Mouse (Mus musculus): ENCODE measurements around the gene Akap11. TPM values are rescaled to one million over a fixed set of nuclear protein-coding genes. Genes with fewer than 3 reads are reported as not detected.

The Akap11 gene
- polyA plus RNA-seq, 1 experiment from 2014 or later: 19.1 TPM

GRCm38 (mm10) chr14:78510713-78511112, 25.9 kb downstream of the Akap11 start:
- Histone ChIP-seq H3K36me3 (ENCODE audit: control insufficient read depth, insufficient read depth, low read length) (peaks cover 38% of the 10 kb centered on the region), H3K4me1 (replicated peaks; ENCODE audit: control insufficient read depth, insufficient read depth, low read length) (no peaks in the 10 kb centered on the region), H3K4me3 (ENCODE audit: low read length) (no peak overlapping the region), H3K27ac (ENCODE audit: low read length) (no peak overlapping the region), H3K4me2 (ENCODE audit: low read depth, low read length) (no peak overlapping the region), H3K9me3 (ENCODE audit: control insufficient read depth, low read length) (no peaks in the 10 kb centered on the region), H3K27me3 (ENCODE audit: control insufficient read depth, insufficient read depth, low read depth, low read length) (no peaks in the 10 kb centered on the region), H3K9ac (ENCODE audit: low read length) (no peak overlapping the region)
- ATAC-seq (ENCODE audit: low read depth): no peak
- WGBS: 77% methylated on average over 9 of the region's 9 CpGs

GRCm38 (mm10) chr14:78509791-78510190, 26.8 kb downstream of the Akap11 start:
- H3K9me3 ChIP-seq (ENCODE audit: control insufficient read depth, low read length): no peaks in the 10 kb centered on the region
- no peaks in the 10 kb centered on the region for H3K27me3 ChIP-seq (ENCODE audit: control insufficient read depth, insufficient read depth, low read depth, low read length)
- no peak overlapping the region for H3K9ac ChIP-seq (ENCODE audit: low read length)
- H3K27ac ChIP-seq (ENCODE audit: low read length): no peak overlapping the region
- no peak for ATAC-seq (ENCODE audit: low read depth)
- H3K4me2 ChIP-seq (ENCODE audit: low read depth, low read length): no peak overlapping the region
- H3K4me3 ChIP-seq (ENCODE audit: low read length): no peak overlapping the region
- no peaks in the 10 kb centered on the region for H3K4me1 ChIP-seq (replicated peaks; ENCODE audit: control insufficient read depth, insufficient read depth, low read length)
- WGBS: 87% methylated on average over 6 of the region's 6 CpGs
- peaks cover 41% of the 10 kb centered on the region for H3K36me3 ChIP-seq (ENCODE audit: control insufficient read depth, insufficient read depth, low read length)

DNA sequence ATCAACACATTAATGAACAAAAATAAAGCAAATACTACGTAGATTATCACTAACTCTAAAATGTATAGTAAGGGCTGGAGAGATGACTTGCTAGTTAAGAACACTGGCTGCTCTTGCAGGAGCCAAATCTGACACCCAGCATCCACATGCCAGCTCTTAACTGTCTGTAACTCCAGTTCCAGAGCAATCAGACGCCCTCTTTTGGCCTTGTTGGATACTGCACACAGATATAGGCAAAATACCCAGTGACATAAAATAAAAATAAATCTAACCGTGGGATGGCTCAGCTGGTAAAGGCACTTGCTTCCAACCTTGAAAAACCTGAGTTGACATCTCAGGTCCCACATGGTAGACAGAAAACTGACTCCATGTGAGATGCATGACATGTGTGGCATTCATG, 36.0 kb downstream of the Akap11 start:
- Histone ChIP-seq H3K9ac (ENCODE audit: low read length) (no peak overlapping the region), H3K4me3 (ENCODE audit: low read length) (no peak overlapping the region), H3K4me1 (replicated peaks; ENCODE audit: control insufficient read depth, insufficient read depth, low read length) (no peaks in the 10 kb centered on the region), H3K4me2 (ENCODE audit: low read depth, low read length) (no peak overlapping the region), H3K36me3 (ENCODE audit: control insufficient read depth, insufficient read depth, low read length) (peaks cover 16% of the 10 kb centered on the region), H3K9me3 (ENCODE audit: control insufficient read depth, low read length) (no peaks in the 10 kb centered on the region), H3K27me3 (ENCODE audit: control insufficient read depth, insufficient read depth, low read depth, low read length) (no peaks in the 10 kb centered on the region), H3K27ac (ENCODE audit: low read length) (no peak overlapping the region)
- no peak for ATAC-seq (ENCODE audit: low read depth)
- 73% methylated on average over 3 of the region's 3 CpGs for WGBS

GRCm38 (mm10) chr14:78496691-78497090, 39.9 kb downstream of the Akap11 start:
- no peak overlapping the region for H3K27ac ChIP-seq (ENCODE audit: low read length)
- H3K4me1 ChIP-seq (replicated peaks; ENCODE audit: control insufficient read depth, insufficient read depth, low read length): no peaks in the 10 kb centered on the region
- no peaks in the 10 kb centered on the region for H3K27me3 ChIP-seq (ENCODE audit: control insufficient read depth, insufficient read depth, low read depth, low read length)
- H3K9me3 ChIP-seq (ENCODE audit: control insufficient read depth, low read length): no peaks in the 10 kb centered on the region
- H3K4me2 ChIP-seq (ENCODE audit: low read depth, low read length): no peak overlapping the region
- no peak overlapping the region for H3K9ac ChIP-seq (ENCODE audit: low read length)
- ATAC-seq (ENCODE audit: low read depth): no peak
- no peak overlapping the region for H3K4me3 ChIP-seq (ENCODE audit: low read length)
- WGBS: 87% methylated on average over 4 of the region's 4 CpGs
- H3K36me3 ChIP-seq (ENCODE audit: control insufficient read depth, insufficient read depth, low read length): peaks cover 14% of the 10 kb centered on the region

DNA sequence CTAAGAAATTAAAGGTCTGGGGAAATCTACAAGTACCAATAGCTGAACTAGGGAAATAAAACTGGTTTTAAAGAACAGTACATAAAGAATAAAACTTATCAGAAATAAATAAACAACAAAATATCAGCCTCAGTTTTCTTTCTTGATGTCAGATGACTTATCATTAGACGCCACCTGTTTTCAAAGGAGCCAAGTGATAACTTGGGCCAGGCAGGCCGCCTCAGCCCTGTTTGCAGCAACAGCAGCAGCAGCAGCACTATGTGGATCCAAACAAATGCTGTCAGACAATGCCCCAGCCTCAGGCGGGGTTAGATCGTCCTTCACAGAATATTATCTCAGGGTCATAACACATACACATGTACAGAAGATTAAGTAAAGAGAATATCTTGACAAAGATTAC, 41.4 kb downstream of the Akap11 start:
- H3K4me3 ChIP-seq (ENCODE audit: low read length): no peak overlapping the region
- H3K27me3 ChIP-seq (ENCODE audit: control insufficient read depth, insufficient read depth, low read depth, low read length): no peaks in the 10 kb centered on the region
- no peak overlapping the region for H3K27ac ChIP-seq (ENCODE audit: low read length)
- no peak for ATAC-seq (ENCODE audit: low read depth)
- H3K4me2 ChIP-seq (ENCODE audit: low read depth, low read length): no peak overlapping the region
- H3K9me3 ChIP-seq (ENCODE audit: control insufficient read depth, low read length): no peaks in the 10 kb centered on the region
- WGBS: 64% methylated on average over 4 of the region's 4 CpGs
- no peak overlapping the region for H3K9ac ChIP-seq (ENCODE audit: low read length)
- peaks cover 6% of the 10 kb centered on the region for H3K36me3 ChIP-seq (ENCODE audit: control insufficient read depth, insufficient read depth, low read length)
- H3K4me1 ChIP-seq (replicated peaks; ENCODE audit: control insufficient read depth, insufficient read depth, low read length): no peaks in the 10 kb centered on the region

- no peaks in the 10 kb centered on the region for H3K9me3 ChIP-seq (ENCODE audit: control insufficient read depth, low read length)
- H3K4me2 ChIP-seq (ENCODE audit: low read depth, low read length): no peak overlapping the region
- H3K4me3 ChIP-seq (ENCODE audit: low read length): no peak overlapping the region
- no peak overlapping the region for H3K27ac ChIP-seq (ENCODE audit: low read length)
- peak; percentile 83 for ATAC-seq (ENCODE audit: low read depth)
- WGBS: 40% methylated on average over 9 of the region's 9 CpGs
- H3K4me1 ChIP-seq (replicated peaks; ENCODE audit: control insufficient read depth, insufficient read depth, low read length): no peaks in the 10 kb centered on the region
- H3K9ac ChIP-seq (ENCODE audit: low read length): no peak overlapping the region
- no peaks in the 10 kb centered on the region for H3K27me3 ChIP-seq (ENCODE audit: control insufficient read depth, insufficient read depth, low read depth, low read length)
- H3K36me3 ChIP-seq (ENCODE audit: control insufficient read depth, insufficient read depth, low read length): peaks cover 4% of the 10 kb centered on the region; the same call in 1 of the 2 replicates
Observed at GRCm38 (mm10) chr14:78492602-78493001, 44.0 kb downstream of the Akap11 start.

- no peaks in the 10 kb centered on the region for H3K9me3 ChIP-seq (ENCODE audit: control insufficient read depth, low read length)
- no peak overlapping the region for H3K4me3 ChIP-seq (ENCODE audit: low read length)
- no peak overlapping the region for H3K4me2 ChIP-seq (ENCODE audit: low read depth, low read length)
- no peaks in the 10 kb centered on the region for H3K27me3 ChIP-seq (ENCODE audit: control insufficient read depth, insufficient read depth, low read depth, low read length)
- no peak overlapping the region for H3K9ac ChIP-seq (ENCODE audit: low read length)
- H3K36me3 ChIP-seq (ENCODE audit: control insufficient read depth, insufficient read depth, low read length): peaks cover 4% of the 10 kb centered on the region; the same call in 1 of the 2 replicates
- ATAC-seq (ENCODE audit: low read depth): no peak
- H3K4me1 ChIP-seq (replicated peaks; ENCODE audit: control insufficient read depth, insufficient read depth, low read length): no peaks in the 10 kb centered on the region
- H3K27ac ChIP-seq (ENCODE audit: low read length): no peak overlapping the region
Observed at GRCm38 (mm10) chr14:78491432-78491831, 45.2 kb downstream of the Akap11 start.

GRCm38 (mm10) chr14:78482385-78483231, 54.0 kb downstream of the Akap11 start:
- peak; percentile 91 for ATAC-seq (ENCODE audit: low read depth)
- Histone ChIP-seq H3K9ac (ENCODE audit: low read length) (peak overlapping the region; percentile 52; the same call in 1 of the 2 replicates), H3K4me1 (replicated peaks; ENCODE audit: control insufficient read depth, insufficient read depth, low read length) (no peaks in the 10 kb centered on the region), H3K4me3 (ENCODE audit: low read length) (no peak overlapping the region), H3K27ac (ENCODE audit: low read length) (no peak overlapping the region), H3K4me2 (ENCODE audit: low read depth, low read length) (peak overlapping the region; percentile 29; the same call in 1 of the 2 replicates), H3K9me3 (ENCODE audit: control insufficient read depth, low read length) (no peaks in the 10 kb centered on the region), H3K36me3 (ENCODE audit: control insufficient read depth, insufficient read depth, low read length) (no peaks in the 10 kb centered on the region), H3K27me3 (ENCODE audit: control insufficient read depth, insufficient read depth, low read depth, low read length) (no peaks in the 10 kb centered on the region)
- 21% methylated on average over 14 of the region's 14 CpGs for WGBS

DNA sequence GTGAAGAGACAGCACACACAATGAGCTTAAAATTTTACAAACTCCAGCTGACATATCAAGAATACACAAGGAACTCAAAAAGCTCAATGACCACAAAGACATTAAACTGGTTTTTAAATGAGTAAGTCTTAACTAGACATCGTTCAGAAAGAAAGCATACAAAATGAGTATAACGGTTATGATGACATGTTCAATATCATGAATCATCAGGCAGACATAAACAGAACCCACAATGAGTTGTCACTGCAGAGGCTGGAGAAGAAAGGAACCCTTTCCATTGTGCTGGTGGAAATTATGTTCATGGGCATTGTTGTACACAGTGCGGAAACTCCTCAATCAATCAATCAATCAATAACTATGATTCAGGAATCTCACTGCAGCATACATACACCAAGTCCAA, 62.5 kb downstream of the Akap11 start:
- Histone ChIP-seq H3K36me3 (ENCODE audit: control insufficient read depth, insufficient read depth, low read length) (no peaks in the 10 kb centered on the region), H3K4me2 (ENCODE audit: low read depth, low read length) (no peak overlapping the region), H3K9me3 (ENCODE audit: control insufficient read depth, low read length) (no peaks in the 10 kb centered on the region), H3K27ac (ENCODE audit: low read length) (no peak overlapping the region), H3K4me3 (ENCODE audit: low read length) (no peak overlapping the region), H3K9ac (ENCODE audit: low read length) (no peak overlapping the region), H3K4me1 (replicated peaks; ENCODE audit: control insufficient read depth, insufficient read depth, low read length) (no peaks in the 10 kb centered on the region), H3K27me3 (ENCODE audit: control insufficient read depth, insufficient read depth, low read depth, low read length) (no peaks in the 10 kb centered on the region)
- 76% methylated on average over 3 of the region's 3 CpGs for WGBS
- ATAC-seq (ENCODE audit: low read depth): no peak

Data from lung, embryonic 16.5 days (tissue).